Comparison of ENCODE assay signal across 26 mouse cellular contexts in the genomic region with DNA sequence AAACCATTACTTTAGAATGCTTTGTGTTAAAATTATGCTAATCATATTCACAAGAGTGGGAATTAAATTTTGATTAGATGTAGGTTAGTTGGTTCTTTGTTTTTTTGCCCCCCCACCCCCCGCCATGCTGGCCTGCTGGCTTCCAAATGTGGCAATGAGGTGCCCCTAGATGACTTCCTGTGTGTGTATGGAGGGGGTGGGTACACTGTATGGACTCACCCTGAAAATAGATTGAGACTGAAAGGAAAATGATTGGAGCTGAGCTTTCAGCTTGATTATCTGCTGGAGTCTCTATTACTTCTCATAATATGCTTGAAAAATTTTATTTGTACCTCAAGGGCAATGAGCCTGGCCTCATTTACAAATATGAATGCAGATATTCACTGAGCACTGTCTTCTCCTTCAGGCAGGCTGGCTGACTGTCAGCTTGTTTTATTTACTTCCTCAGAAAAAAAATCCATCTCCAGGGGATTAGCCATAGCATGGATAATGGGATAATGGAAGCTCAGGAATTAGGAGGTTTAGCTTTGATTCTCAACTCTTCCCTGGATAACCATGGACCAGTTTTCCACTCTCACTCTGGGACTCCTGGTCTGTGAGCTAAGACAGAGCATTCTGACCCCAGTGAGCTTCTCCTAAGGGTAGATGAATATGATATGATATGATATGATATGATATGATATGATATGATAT.
DNase-seq lines count a peak whose midpoint lies in the region; ATAC-seq lines count a peak whose summit lies in the region.
"Had no signal": no experiment of that assay in that cellular context is flagged by ENCODE, and none has a peak within 500 bp of the region (broad histone marks: within the 10 kb centered on the region; RNA-seq: fewer than 3 reads in every experiment).

No protein-coding gene starts in this region.

- peaks cover 4% of the 10 kb centered on the region for H3K4me1 ChIP-seq in midbrain, embryonic 11.5 days (ENCODE audit: control insufficient read depth, insufficient read depth, low read length)
- H3K4me1 ChIP-seq in midbrain, embryonic 10.5 days = peaks cover 9% of the 10 kb centered on the region
- H3K4me1 ChIP-seq in hindbrain, embryonic 13.5 days (replicated peaks) = peaks cover 9% of the 10 kb centered on the region; the same call in 1 of the 2 replicates
- H3K4me1 ChIP-seq in midbrain, embryonic 13.5 days (replicated peaks) = peaks cover 16% of the 10 kb centered on the region
- H3K4me1 ChIP-seq: embryonic facial prominence, embryonic 15.5 days; forebrain, embryonic 15.5 days; intestine, embryonic 15.5 days; limb, embryonic 10.5 days had no signal

- H3K4me2 ChIP-seq in midbrain, embryonic 11.5 days = no peak overlapping the region
- H3K4me2 ChIP-seq in hindbrain, embryonic 13.5 days = no peak overlapping the region
- no peak overlapping the region for H3K4me2 ChIP-seq in midbrain, embryonic 13.5 days (replicated peaks)
- H3K4me2 ChIP-seq: embryonic facial prominence, embryonic 15.5 days; forebrain, embryonic 15.5 days; heart, embryonic 11.5 days; intestine, embryonic 15.5 days had no signal

- H3K4me3 ChIP-seq in midbrain, embryonic 11.5 days (ENCODE audit: low read depth, low read length) = no peak overlapping the region
- H3K4me3 ChIP-seq in midbrain, embryonic 10.5 days = no peak overlapping the region
- no peak overlapping the region for H3K4me3 ChIP-seq in hindbrain, embryonic 13.5 days
- H3K4me3 ChIP-seq in midbrain, embryonic 13.5 days (replicated peaks) = no peak overlapping the region
- H3K4me3 ChIP-seq: embryonic facial prominence, embryonic 15.5 days; forebrain, embryonic 15.5 days; intestine, embryonic 15.5 days; limb, embryonic 10.5 days; myocyte had no signal

- no peaks in the 10 kb centered on the region for H3K27me3 ChIP-seq in midbrain, embryonic 11.5 days (ENCODE audit: control insufficient read depth, insufficient read depth, low read length)
- no peaks in the 10 kb centered on the region for H3K27me3 ChIP-seq in midbrain, embryonic 10.5 days (ENCODE audit: low read depth, poor library complexity, severe bottlenecking)
- no peaks in the 10 kb centered on the region for H3K27me3 ChIP-seq in hindbrain, embryonic 13.5 days
- no peaks in the 10 kb centered on the region for H3K27me3 ChIP-seq in midbrain, embryonic 13.5 days
- H3K27me3 ChIP-seq: CH12.LX; embryonic facial prominence, embryonic 15.5 days; forebrain, embryonic 15.5 days; intestine, embryonic 15.5 days had no signal

- H3K27ac ChIP-seq in midbrain, embryonic 11.5 days (ENCODE audit: low read depth, low read length) = no peak overlapping the region
- no peak overlapping the region for H3K27ac ChIP-seq in midbrain, embryonic 10.5 days (replicated peaks)
- no peak overlapping the region for H3K27ac ChIP-seq in hindbrain, embryonic 13.5 days
- no peak overlapping the region for H3K27ac ChIP-seq in midbrain, embryonic 13.5 days
- H3K27ac ChIP-seq: embryonic facial prominence, embryonic 15.5 days; forebrain, embryonic 15.5 days; intestine, embryonic 15.5 days; limb, embryonic 10.5 days had no signal

- peak; percentile 83 for DNase-seq in midbrain, embryonic 11.5 days (ENCODE audit: low spot score, missing footprints)
- no peak for DNase-seq in midbrain, embryonic 10.5 days (ENCODE audit: low spot score)
- DNase-seq in retina, postnatal 7 days (ENCODE audit: low read depth, low spot score) = peak; percentile 3
- no peak for DNase-seq in c-Kit-positive CD71-positive TER-119-positive erythroid progenitor cells, embryonic 14.5 days (ENCODE audit: low spot score)
- no peak for DNase-seq in thymus, postnatal 36 days
- DNase-seq: adrenal gland, adult 2 months; B cell, adult 2 months; cerebellum, adult 8-10 months; cerebellum, postnatal 36 days; embryo, embryonic 11 days; gastrocnemius, postnatal 10 days; heart, adult 11 months; kidney, adult 8-10 months; kidney, postnatal 14 days; lung, postnatal 4 days; spleen, adult 18-20 months had no signal

- no peaks in the 10 kb centered on the region for H3K9me3 ChIP-seq in midbrain, embryonic 11.5 days (ENCODE audit: control insufficient read depth, low read length)
- H3K9me3 ChIP-seq in midbrain, embryonic 10.5 days (replicated peaks) = no peaks in the 10 kb centered on the region
- H3K9me3 ChIP-seq in hindbrain, embryonic 13.5 days = no peaks in the 10 kb centered on the region
- no peaks in the 10 kb centered on the region for H3K9me3 ChIP-seq in midbrain, embryonic 13.5 days
- H3K9me3 ChIP-seq: embryonic facial prominence, embryonic 15.5 days; forebrain, embryonic 15.5 days; G1E; intestine, embryonic 15.5 days; limb, embryonic 10.5 days had no signal

- 47% methylated on average over 1 of the region's 1 CpGs for WGBS in midbrain, embryonic 11.5 days
- 53% methylated on average over 1 of the region's 1 CpGs for WGBS in midbrain, embryonic 10.5 days
- WGBS in hindbrain, embryonic 13.5 days = 88% methylated on average over 1 of the region's 1 CpGs
- 44% methylated on average over 1 of the region's 1 CpGs for WGBS in midbrain, embryonic 13.5 days

- H3K9ac ChIP-seq in midbrain, embryonic 11.5 days (ENCODE audit: low read length) = no peak overlapping the region
- H3K9ac ChIP-seq in hindbrain, embryonic 13.5 days = no peak overlapping the region
- no peak overlapping the region for H3K9ac ChIP-seq in midbrain, embryonic 13.5 days (replicated peaks)
- H3K9ac ChIP-seq: embryonic facial prominence, embryonic 15.5 days; forebrain, embryonic 15.5 days; intestine, embryonic 15.5 days had no signal

- peak; percentile 71 for ATAC-seq in midbrain, embryonic 11.5 days (ENCODE audit: low FRiP score)
- ATAC-seq in hindbrain, embryonic 13.5 days (ENCODE audit: low FRiP score) = peak; percentile 61; the same call in 1 of the 2 replicates
- ATAC-seq in midbrain, embryonic 13.5 days = peak; percentile 81
- ATAC-seq: forebrain, embryonic 15.5 days; intestine, embryonic 15.5 days had no signal

- no peaks in the 10 kb centered on the region for H3K36me3 ChIP-seq in midbrain, embryonic 11.5 days (ENCODE audit: control insufficient read depth, insufficient read depth, low read length)
- H3K36me3 ChIP-seq in midbrain, embryonic 10.5 days = no peaks in the 10 kb centered on the region
- H3K36me3 ChIP-seq in hindbrain, embryonic 13.5 days = no peaks in the 10 kb centered on the region
- no peaks in the 10 kb centered on the region for H3K36me3 ChIP-seq in midbrain, embryonic 13.5 days
- H3K36me3 ChIP-seq: embryonic facial prominence, embryonic 15.5 days; forebrain, embryonic 15.5 days; G1E; intestine, embryonic 15.5 days; limb, embryonic 10.5 days had no signal

Comparison
In these comparisons a context has a peak if more than half of its experiments do, and no peak if none do; other contexts are left out.
1. DNase-seq: peak in midbrain, embryonic 11.5 days (single experiment) and retina, postnatal 7 days (single experiment); none in midbrain, embryonic 10.5 days (single experiment), c-Kit-positive CD71-positive TER-119-positive erythroid progenitor cells, embryonic 14.5 days (single experiment) and thymus, postnatal 36 days (0 of 2).
2. Peak in every context shown above with its lines, with median percentiles within 50 percentile points of each other: ATAC-seq.